Mouse (Mus musculus): ENCODE results near the gene Slc9a5. TPM values are rescaled to one million over a fixed set of nuclear protein-coding genes. Genes with fewer than 3 reads are reported as not detected.

Gene Slc9a5
- polyA plus RNA-seq, 1 experiment from 2014 or later: 2.9 TPM

GRCm38 (mm10) chr8:105346611-105347427, 1.8 kb upstream of the Slc9a5 start:
- Histone ChIP-seq H3K27ac (peak overlapping the region; percentile 95), H3K4me2 (peak overlapping the region; percentile 96), H3K9me3 (replicated peaks) (no peaks in the 10 kb centered on the region), H3K27me3 (peaks cover 24% of the 10 kb centered on the region), H3K36me3 (no peaks in the 10 kb centered on the region), H3K4me1 (peaks cover 72% of the 10 kb centered on the region), H3K9ac (peak overlapping the region; percentile 69), H3K4me3 (replicated peaks) (peak overlapping the region; percentile 84)
- peak; percentile 46 for ATAC-seq (replicated peaks; ENCODE audit: low FRiP score)
- under 1% methylated on average over 34 of the region's 34 CpGs for WGBS

GRCm38 (mm10) chr8:105347428-105348221, 1.0 kb upstream of the Slc9a5 start, which contains the start of gene Fhod1:
Fhod1 (minus strand) TSS chr8:105347953.
- H3K27ac ChIP-seq: peak within 1 kb of the TSS; percentile 95
- H3K27me3 ChIP-seq: peaks cover 24% of the 10 kb centered on the region
- peaks cover 65% of the 10 kb centered on the region for H3K4me1 ChIP-seq
- peak; percentile 91 for ATAC-seq (replicated peaks; ENCODE audit: low FRiP score)
- H3K36me3 ChIP-seq: no peaks in the 10 kb centered on the region
- H3K9ac ChIP-seq: peak within 1 kb of the TSS; percentile 69
- no peaks in the 10 kb centered on the region for H3K9me3 ChIP-seq (replicated peaks)
- under 1% methylated on average over 53 of the region's 53 CpGs for WGBS
- peak within 1 kb of the TSS; percentile 84 for H3K4me3 ChIP-seq (replicated peaks)
- H3K4me2 ChIP-seq: peak within 1 kb of the TSS; percentile 96

DNA sequence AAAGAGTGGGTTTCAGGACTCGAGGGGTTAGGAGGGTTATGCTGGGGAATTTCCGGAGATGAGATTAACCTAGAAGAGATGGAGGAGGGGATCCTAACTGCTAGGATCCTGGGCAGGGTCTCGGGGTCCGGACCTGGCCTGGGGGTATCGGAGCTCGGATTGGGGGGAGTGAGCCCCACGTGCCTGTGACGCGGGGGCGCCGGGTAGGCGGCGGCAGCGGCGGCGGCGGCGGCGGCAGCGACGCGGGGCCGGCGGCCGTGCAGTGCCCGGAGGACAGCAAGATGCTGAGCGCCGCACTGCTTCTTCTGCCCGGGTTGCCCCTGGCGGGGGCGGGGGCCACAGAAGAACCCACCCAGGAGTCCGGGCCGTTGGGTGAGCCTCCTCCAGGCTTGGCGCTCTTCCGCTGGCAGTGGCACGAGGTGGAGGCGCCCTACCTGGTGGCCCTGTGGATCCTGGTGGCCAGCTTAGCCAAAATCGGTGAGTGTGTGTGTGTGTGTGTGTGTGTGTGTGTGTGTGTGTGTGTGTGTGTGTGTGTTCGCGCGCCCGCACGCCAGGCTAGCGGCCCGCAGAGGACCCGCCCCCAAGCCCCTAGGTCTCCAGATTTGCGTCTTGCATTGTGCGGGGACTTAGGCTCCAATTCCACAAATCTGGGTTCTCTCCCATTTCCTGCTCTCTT, 591 bp downstream of the Slc9a5 start:
- peaks cover 24% of the 10 kb centered on the region for H3K27me3 ChIP-seq
- H3K4me3 ChIP-seq (replicated peaks): peak overlapping the region; percentile 84
- no peaks in the 10 kb centered on the region for H3K36me3 ChIP-seq
- peaks cover 57% of the 10 kb centered on the region for H3K4me1 ChIP-seq
- ATAC-seq (replicated peaks; ENCODE audit: low FRiP score): no peak
- H3K4me2 ChIP-seq: peak overlapping the region; percentile 96
- peak overlapping the region; percentile 95 for H3K27ac ChIP-seq
- H3K9ac ChIP-seq: peak overlapping the region; percentile 56
- H3K9me3 ChIP-seq (replicated peaks): no peaks in the 10 kb centered on the region
- WGBS: under 1% methylated on average over 41 of the region's 48 CpGs

- 46% methylated on average over 7 of the region's 7 CpGs for WGBS
- no peak for ATAC-seq (replicated peaks; ENCODE audit: low FRiP score)
- no peak overlapping the region for H3K9ac ChIP-seq
- no peak overlapping the region for H3K27ac ChIP-seq
- H3K4me2 ChIP-seq: peak overlapping the region; percentile 96
- peaks cover 24% of the 10 kb centered on the region for H3K27me3 ChIP-seq
- no peaks in the 10 kb centered on the region for H3K9me3 ChIP-seq (replicated peaks)
- peaks cover 52% of the 10 kb centered on the region for H3K4me1 ChIP-seq
- no peaks in the 10 kb centered on the region for H3K36me3 ChIP-seq
- H3K4me3 ChIP-seq (replicated peaks): peak overlapping the region; percentile 84
Observed at GRCm38 (mm10) chr8:105350186-105350585, 1.5 kb downstream of the Slc9a5 start.

DNA sequence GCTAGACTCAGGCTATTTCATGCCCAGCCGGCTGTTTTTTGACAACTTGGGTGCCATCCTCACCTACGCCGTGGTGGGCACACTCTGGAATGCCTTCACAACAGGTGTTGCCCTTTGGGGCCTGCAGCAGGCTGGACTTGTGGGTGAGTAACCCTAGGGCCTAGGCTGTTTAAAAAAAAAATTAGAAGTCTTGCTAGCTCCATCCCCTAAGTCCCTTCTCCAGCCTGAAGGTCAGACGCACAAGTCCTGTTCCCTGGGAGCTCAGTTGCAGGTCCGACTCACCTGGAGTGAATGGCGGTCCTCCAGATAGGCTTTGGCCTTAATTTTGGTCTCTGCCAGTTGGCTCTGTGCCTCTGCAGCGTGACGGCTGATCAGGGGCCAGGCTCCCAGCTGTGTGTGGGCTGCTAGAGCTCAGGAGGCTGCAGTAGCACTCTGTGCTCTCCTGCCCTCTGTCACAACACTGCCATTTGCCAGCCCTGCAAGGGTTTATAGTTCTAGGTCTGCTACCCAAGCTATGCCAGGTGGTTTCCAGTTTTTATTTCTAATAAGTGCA, 5.0 kb downstream of the Slc9a5 start:
- Histone ChIP-seq H3K4me3 (replicated peaks) (no peak overlapping the region), H3K4me1 (peaks cover 37% of the 10 kb centered on the region), H3K36me3 (0 out of 2 replicates have a peak, but pooled peaks cover 3% of the 10 kb centered on the region), H3K27me3 (peaks cover 24% of the 10 kb centered on the region), H3K27ac (no peak overlapping the region), H3K4me2 (no peak overlapping the region), H3K9ac (no peak overlapping the region), H3K9me3 (replicated peaks) (no peaks in the 10 kb centered on the region)
- no peak for ATAC-seq (replicated peaks; ENCODE audit: low FRiP score)
- WGBS: 81% methylated on average over 8 of the region's 8 CpGs

GRCm38 (mm10) chr8:105354549-105354948, 5.9 kb downstream of the Slc9a5 start:
- Histone ChIP-seq H3K27ac (0 out of 2 replicates have a peak overlapping the region, but pooled peaks have one; percentile 3), H3K9ac (no peak overlapping the region), H3K27me3 (peaks cover 16% of the 10 kb centered on the region), H3K9me3 (replicated peaks) (no peaks in the 10 kb centered on the region), H3K36me3 (0 out of 2 replicates have a peak, but pooled peaks cover 3% of the 10 kb centered on the region), H3K4me3 (replicated peaks) (no peak overlapping the region), H3K4me2 (no peak overlapping the region), H3K4me1 (peaks cover 35% of the 10 kb centered on the region)
- no peak for ATAC-seq (replicated peaks; ENCODE audit: low FRiP score)
- 87% methylated on average over 4 of the region's 4 CpGs for WGBS

DNA sequence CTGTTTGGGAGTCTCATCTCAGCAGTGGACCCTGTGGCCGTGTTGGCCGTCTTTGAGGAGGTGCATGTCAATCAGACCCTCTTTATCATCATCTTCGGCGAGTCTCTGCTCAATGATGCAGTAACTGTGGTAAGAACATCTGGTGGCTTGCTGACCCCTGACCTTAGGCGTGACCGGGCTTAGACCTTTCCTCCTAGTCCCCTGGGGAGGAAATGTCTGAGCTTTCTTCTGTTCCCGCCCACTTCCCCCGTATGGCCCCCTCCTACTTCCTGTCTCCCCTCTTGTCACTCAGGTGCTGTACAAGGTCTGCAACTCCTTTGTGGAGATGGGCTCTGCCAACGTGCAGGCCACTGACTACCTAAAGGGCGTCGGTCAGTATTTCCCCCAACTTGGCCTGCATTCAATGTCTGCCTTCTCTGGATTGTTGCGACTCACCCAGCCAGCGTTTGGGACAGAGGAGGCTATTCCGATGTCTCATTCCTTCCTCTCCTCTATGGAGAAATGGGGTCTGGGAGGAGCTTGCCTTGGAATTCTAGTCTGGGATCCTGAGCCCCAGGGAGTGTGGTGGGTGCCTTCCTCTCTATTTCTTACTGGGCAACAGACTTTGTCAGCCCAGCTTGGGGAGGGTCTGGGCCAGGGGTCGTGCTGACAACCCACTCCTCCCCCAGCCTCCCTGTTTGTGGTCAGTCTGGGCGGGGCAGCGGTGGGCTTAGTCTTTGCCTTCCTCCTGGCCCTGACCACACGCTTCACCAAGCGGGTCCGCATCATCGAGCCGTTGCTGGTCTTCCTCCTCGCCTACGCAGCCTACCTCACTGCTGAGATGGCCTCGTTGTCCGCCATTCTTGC, 6.8 kb downstream of the Slc9a5 start:
- WGBS: 56% methylated on average over 26 of the region's 26 CpGs
- Histone ChIP-seq H3K4me2 (no peak overlapping the region), H3K4me1 (peaks cover 32% of the 10 kb centered on the region), H3K9ac (no peak overlapping the region), H3K4me3 (replicated peaks) (no peak overlapping the region), H3K27ac (0 out of 2 replicates have a peak overlapping the region, but pooled peaks have one; percentile 3), H3K9me3 (replicated peaks) (no peaks in the 10 kb centered on the region), H3K27me3 (peaks cover 9% of the 10 kb centered on the region; the same call in 1 of the 2 replicates), H3K36me3 (0 out of 2 replicates have a peak, but pooled peaks cover 3% of the 10 kb centered on the region)
- ATAC-seq (replicated peaks; ENCODE audit: low FRiP score): no peak

DNA sequence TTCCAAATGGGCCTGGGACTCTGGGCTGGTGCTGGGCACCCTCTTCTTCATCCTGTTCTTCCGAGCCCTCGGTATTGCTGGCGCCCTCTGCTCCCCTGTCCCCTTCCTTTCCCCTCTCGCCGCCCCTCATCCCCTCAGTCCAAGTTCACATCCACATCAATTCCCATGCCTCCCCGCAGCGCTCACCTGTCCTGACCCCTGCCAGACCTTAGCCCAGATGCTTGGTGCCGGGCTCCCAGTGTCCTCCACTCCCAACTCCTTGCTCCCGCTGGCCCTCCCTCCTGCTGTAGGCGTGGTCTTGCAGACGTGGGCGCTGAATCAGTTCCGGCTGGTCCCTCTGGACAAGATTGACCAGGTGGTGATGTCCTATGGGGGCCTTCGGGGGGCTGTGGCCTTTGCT, 8.0 kb downstream of the Slc9a5 start:
- Histone ChIP-seq H3K36me3 (0 out of 2 replicates have a peak, but pooled peaks cover 3% of the 10 kb centered on the region), H3K4me2 (no peak overlapping the region), H3K9me3 (replicated peaks) (no peaks in the 10 kb centered on the region), H3K9ac (no peak overlapping the region), H3K27ac (no peak overlapping the region), H3K27me3 (no peaks in the 10 kb centered on the region), H3K4me1 (peaks cover 32% of the 10 kb centered on the region), H3K4me3 (replicated peaks) (no peak overlapping the region)
- no peak for ATAC-seq (replicated peaks; ENCODE audit: low FRiP score)
- WGBS: 81% methylated on average over 14 of the region's 14 CpGs

GRCm38 (mm10) chr8:105359208-105359607, 10.6 kb downstream of the Slc9a5 start:
- ATAC-seq (replicated peaks; ENCODE audit: low FRiP score): peak; percentile 49; the same call in 1 of the 2 replicates
- Histone ChIP-seq H3K4me1 (peaks cover 41% of the 10 kb centered on the region), H3K27ac (no peak overlapping the region), H3K36me3 (0 out of 2 replicates have a peak, but pooled peaks cover 3% of the 10 kb centered on the region), H3K4me3 (replicated peaks) (no peak overlapping the region), H3K27me3 (no peaks in the 10 kb centered on the region), H3K4me2 (peak overlapping the region; percentile 22; the same call in 1 of the 2 replicates), H3K9me3 (replicated peaks) (no peaks in the 10 kb centered on the region), H3K9ac (0 out of 2 replicates have a peak overlapping the region, but pooled peaks have one; percentile 2)
- 51% methylated on average over 15 of the region's 15 CpGs for WGBS

DNA sequence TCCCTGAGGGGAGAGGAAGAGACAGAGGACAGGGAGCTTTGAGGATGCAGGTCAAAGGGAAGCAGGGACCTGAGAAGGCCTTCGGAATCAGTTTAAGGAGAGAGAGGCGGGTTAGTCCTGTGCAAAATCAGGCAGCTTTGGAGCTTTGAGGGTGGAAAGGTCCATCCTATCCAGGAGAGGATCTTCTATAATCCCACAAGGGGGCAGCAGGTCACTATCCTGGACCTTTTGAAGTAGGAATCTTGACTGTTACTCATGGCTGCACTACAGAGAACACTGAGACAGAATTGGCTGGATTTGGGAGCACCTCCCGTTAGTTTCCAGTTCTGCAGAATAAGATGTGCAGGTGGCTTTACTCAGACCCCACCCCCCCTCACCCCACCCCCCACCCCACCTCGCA, 11.0 kb downstream of the Slc9a5 start:
- ATAC-seq (replicated peaks; ENCODE audit: low FRiP score): no peak; the same call in 1 of the 2 replicates
- Histone ChIP-seq H3K27me3 (no peaks in the 10 kb centered on the region), H3K4me2 (no peak overlapping the region), H3K4me1 (peaks cover 41% of the 10 kb centered on the region), H3K4me3 (replicated peaks) (no peak overlapping the region), H3K9ac (0 out of 2 replicates have a peak overlapping the region, but pooled peaks have one; percentile 2), H3K27ac (no peak overlapping the region), H3K9me3 (replicated peaks) (no peaks in the 10 kb centered on the region), H3K36me3 (0 out of 2 replicates have a peak, but pooled peaks cover 3% of the 10 kb centered on the region)
- 41% methylated on average over 4 of the region's 4 CpGs for WGBS
